Mouse (Mus musculus): ENCODE results near the gene Abcg5. TPM values are rescaled to one million over a fixed set of nuclear protein-coding genes. Genes with fewer than 3 reads are reported as not detected.
A peak's percentile ranks its signal among the peaks of the same experiment; 100 is the strongest.

Gene Abcg5
- polyA plus RNA-seq, 1 experiment from 2014 or later = 1.6 TPM

GRCm38 (mm10) chr17:84641893-84642292 is 40.9 kb downstream of the Abcg5 start:
- H3K4me2 ChIP-seq (replicated peaks) = no peak overlapping the region
- no peak overlapping the region for H3K27ac ChIP-seq
- 33% methylated on average over 3 of the region's 3 CpGs for WGBS
- peaks cover 26% of the 10 kb centered on the region for H3K4me1 ChIP-seq
- H3K36me3 ChIP-seq = no peaks in the 10 kb centered on the region; the same call in 1 of the 2 replicates
- no peak overlapping the region for H3K9ac ChIP-seq
- H3K4me3 ChIP-seq = no peak overlapping the region
- H3K9me3 ChIP-seq = no peaks in the 10 kb centered on the region
- no peak for ATAC-seq (ENCODE audit: low FRiP score, low read depth)
- no peaks in the 10 kb centered on the region for H3K27me3 ChIP-seq

GRCm38 (mm10) chr17:84639796-84640378 is 42.9 kb downstream of the Abcg5 start:
- H3K9me3 ChIP-seq = no peaks in the 10 kb centered on the region
- peaks cover 33% of the 10 kb centered on the region for H3K4me1 ChIP-seq
- H3K36me3 ChIP-seq = no peaks in the 10 kb centered on the region; the same call in 1 of the 2 replicates
- no peak overlapping the region for H3K9ac ChIP-seq
- no peaks in the 10 kb centered on the region for H3K27me3 ChIP-seq
- no peak for ATAC-seq (ENCODE audit: low FRiP score, low read depth)
- H3K4me2 ChIP-seq (replicated peaks) = no peak overlapping the region
- no peak overlapping the region for H3K27ac ChIP-seq
- 73% methylated on average over 10 of the region's 10 CpGs for WGBS
- H3K4me3 ChIP-seq = no peak overlapping the region

GRCm38 (mm10) chr17:84637971-84638370 is 44.8 kb downstream of the Abcg5 start:
- ATAC-seq (ENCODE audit: low FRiP score, low read depth) = no peak
- peaks cover 4% of the 10 kb centered on the region; the same call in 1 of the 2 replicates for H3K36me3 ChIP-seq
- H3K4me1 ChIP-seq = peaks cover 24% of the 10 kb centered on the region

GRCm38 (mm10) chr17:84636328-84636727 is 46.5 kb downstream of the Abcg5 start:
- H3K4me3 ChIP-seq = no peak overlapping the region

More at GRCm38 (mm10) chr17:84637971-84638370, 44.8 kb downstream of the Abcg5 start:
- H3K4me2 ChIP-seq (replicated peaks) = no peak overlapping the region
- no peak overlapping the region for H3K9ac ChIP-seq
- H3K27ac ChIP-seq = no peak overlapping the region
- H3K9me3 ChIP-seq = no peaks in the 10 kb centered on the region
- no peaks in the 10 kb centered on the region for H3K27me3 ChIP-seq
- no peak overlapping the region for H3K4me3 ChIP-seq
- WGBS = 92% methylated on average over 6 of the region's 6 CpGs

GRCm38 (mm10) chr17:84633443-84633842 is 49.4 kb downstream of the Abcg5 start:
- Histone ChIP-seq H3K4me3 (no peak overlapping the region), H3K27ac (no peak overlapping the region), H3K4me1 (peaks cover 27% of the 10 kb centered on the region), H3K9ac (no peak overlapping the region), H3K9me3 (no peaks in the 10 kb centered on the region), H3K4me2 (replicated peaks) (no peak overlapping the region), H3K27me3 (no peaks in the 10 kb centered on the region), H3K36me3 (peaks cover 8% of the 10 kb centered on the region)
- WGBS = 77% methylated on average over 13 of the region's 13 CpGs
- no peak for ATAC-seq (ENCODE audit: low FRiP score, low read depth)

More at GRCm38 (mm10) chr17:84636328-84636727, 46.5 kb downstream of the Abcg5 start:
- no peaks in the 10 kb centered on the region for H3K27me3 ChIP-seq
- ATAC-seq (ENCODE audit: low FRiP score, low read depth) = peak; percentile 57; the same call in 1 of the 2 replicates
- no peak overlapping the region for H3K4me2 ChIP-seq (replicated peaks)
- peaks cover 8% of the 10 kb centered on the region for H3K36me3 ChIP-seq
- WGBS = 36% methylated on average over 8 of the region's 8 CpGs
- H3K9me3 ChIP-seq = no peaks in the 10 kb centered on the region
- no peak overlapping the region for H3K9ac ChIP-seq
- peaks cover 23% of the 10 kb centered on the region for H3K4me1 ChIP-seq
- no peak overlapping the region; the same call in 1 of the 2 replicates for H3K27ac ChIP-seq

- Histone ChIP-seq H3K9ac (no peak overlapping the region), H3K4me2 (replicated peaks) (no peak overlapping the region), H3K27me3 (no peaks in the 10 kb centered on the region), H3K36me3 (peaks cover 8% of the 10 kb centered on the region), H3K27ac (no peak overlapping the region), H3K4me3 (no peak overlapping the region), H3K4me1 (peaks cover 33% of the 10 kb centered on the region), H3K9me3 (no peaks in the 10 kb centered on the region)
- 89% methylated on average over 6 of the region's 6 CpGs for whole genome bisulfite sequencing
- no peak for ATAC-seq (ENCODE audit: low FRiP score, low read depth)
Measured at GRCm38 (mm10) chr17:84631836-84632235, 51.0 kb downstream of the Abcg5 start.

DNA sequence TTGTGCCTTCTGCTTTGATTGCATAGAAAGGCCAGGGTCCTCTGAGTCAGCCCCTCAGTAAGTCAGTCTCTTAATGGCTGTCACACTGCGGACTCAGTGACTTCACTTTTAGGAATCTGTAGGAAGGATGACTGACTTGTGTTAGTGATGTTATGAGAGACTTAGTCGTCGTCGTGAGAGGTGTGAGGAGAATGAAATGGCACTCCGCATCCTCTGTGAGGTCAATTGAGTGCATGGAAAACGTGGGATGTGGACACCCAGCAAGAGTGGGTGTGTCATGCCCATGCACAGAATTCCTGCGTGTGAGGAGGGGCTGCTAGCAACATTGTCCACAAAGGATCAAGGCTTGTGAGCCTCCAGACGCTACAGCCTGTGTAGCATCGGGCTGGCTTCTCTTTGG is 54.2 kb downstream of the Abcg5 start:
- Histone ChIP-seq H3K4me2 (replicated peaks) (no peak overlapping the region), H3K9ac (no peak overlapping the region), H3K27ac (peak overlapping the region; percentile 33; the same call in 1 of the 2 replicates), H3K4me3 (no peak overlapping the region), H3K27me3 (no peaks in the 10 kb centered on the region), H3K4me1 (peaks cover 19% of the 10 kb centered on the region), H3K9me3 (no peaks in the 10 kb centered on the region), H3K36me3 (peaks cover 7% of the 10 kb centered on the region)
- no peak for ATAC-seq (ENCODE audit: low FRiP score, low read depth)
- WGBS = 69% methylated on average over 9 of the region's 9 CpGs

DNA sequence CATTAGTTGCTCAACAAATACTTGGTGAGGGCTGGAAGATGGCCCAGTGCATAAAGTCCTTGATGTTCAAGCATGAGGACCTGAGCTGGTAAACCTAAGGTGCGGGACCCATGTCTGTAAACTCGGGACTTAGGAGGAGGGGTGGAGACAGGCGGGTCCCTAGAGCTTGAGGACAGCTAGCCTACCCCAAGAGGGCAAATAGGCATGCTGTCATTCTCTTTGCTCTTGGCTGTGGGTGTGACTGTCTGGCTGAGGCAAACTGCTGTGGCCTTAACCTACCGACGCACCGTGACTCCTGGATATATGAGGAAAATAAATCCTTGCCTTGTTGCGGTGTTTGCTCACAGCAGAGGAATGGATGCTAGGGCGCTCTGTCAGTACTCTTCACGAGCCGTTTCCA is 55.1 kb downstream of the Abcg5 start:
- ATAC-seq (ENCODE audit: low FRiP score, low read depth) = no peak

GRCm38 (mm10) chr17:84626857-84627305 is 55.9 kb downstream of the Abcg5 start:
- Histone ChIP-seq H3K36me3 (no peaks in the 10 kb centered on the region), H3K4me1 (peaks cover 26% of the 10 kb centered on the region), H3K4me3 (peak overlapping the region; percentile 60), H3K27me3 (no peaks in the 10 kb centered on the region), H3K27ac (peak overlapping the region; percentile 77), H3K4me2 (replicated peaks) (peak overlapping the region; percentile 70), H3K9ac (peak overlapping the region; percentile 68), H3K9me3 (no peaks in the 10 kb centered on the region)
- peak; percentile 21 for ATAC-seq (ENCODE audit: low FRiP score, low read depth)
- WGBS = 26% methylated on average over 9 of the region's 9 CpGs

More for the DNA sequence above, 55.1 kb downstream of the Abcg5 start:
- H3K4me2 ChIP-seq (replicated peaks) = no peak overlapping the region
- H3K9ac ChIP-seq = no peak overlapping the region
- H3K27ac ChIP-seq = no peak overlapping the region
- no peaks in the 10 kb centered on the region for H3K9me3 ChIP-seq
- peaks cover 24% of the 10 kb centered on the region for H3K4me1 ChIP-seq
- peaks cover 5% of the 10 kb centered on the region for H3K36me3 ChIP-seq
- no peak overlapping the region for H3K4me3 ChIP-seq
- whole genome bisulfite sequencing = 81% methylated on average over 10 of the region's 10 CpGs
- no peaks in the 10 kb centered on the region for H3K27me3 ChIP-seq

DNA sequence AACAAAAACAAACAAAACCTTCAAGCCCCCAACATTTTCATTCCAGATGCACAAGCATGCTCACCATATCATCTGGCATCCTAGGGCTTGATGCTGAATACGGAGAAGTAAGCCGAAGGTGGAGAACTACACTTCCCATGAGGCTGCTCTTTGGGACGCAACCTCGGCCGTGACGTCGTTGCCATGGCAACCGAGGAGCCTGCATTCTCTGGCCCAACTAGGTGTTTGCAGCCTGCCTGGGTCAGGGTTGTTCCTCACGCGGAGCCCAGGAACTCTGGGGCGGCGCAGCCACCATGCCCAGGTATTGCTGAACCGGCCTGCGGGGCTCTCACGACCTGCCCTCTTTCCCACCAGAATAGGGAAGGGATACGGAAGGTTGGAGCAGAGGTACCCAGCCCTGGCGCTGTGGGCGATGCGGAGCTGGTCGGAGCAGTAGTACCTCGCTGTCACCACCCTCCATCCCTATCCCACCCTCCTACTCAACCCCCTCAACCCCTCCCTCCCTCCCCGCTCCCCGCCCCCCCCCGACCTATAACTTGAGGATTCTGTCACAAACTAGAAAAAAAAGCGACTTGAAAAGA is 56.4 kb downstream of the Abcg5 start, which contains the start of gene Dync2li1:
Gene Dync2li1, plus strand, starts transcription at position 221 of the 581 bp plus-strand sequence.
- H3K27me3 ChIP-seq = no peaks in the 10 kb centered on the region
- H3K36me3 ChIP-seq = no peaks in the 10 kb centered on the region
- peak; percentile 92 for ATAC-seq (ENCODE audit: low FRiP score, low read depth)
- H3K4me3 ChIP-seq = peak within 1 kb of the TSS; percentile 60
- peaks cover 26% of the 10 kb centered on the region for H3K4me1 ChIP-seq
- H3K4me2 ChIP-seq (replicated peaks) = peak within 1 kb of the TSS; percentile 70
- peak within 1 kb of the TSS; percentile 77 for H3K27ac ChIP-seq
- WGBS = under 1% methylated on average over 25 of the region's 25 CpGs
- peak within 1 kb of the TSS; percentile 68 for H3K9ac ChIP-seq
- no peaks in the 10 kb centered on the region for H3K9me3 ChIP-seq

- peak; percentile 59; the same call in 1 of the 2 replicates for ATAC-seq (ENCODE audit: low FRiP score, low read depth)
Measured at GRCm38 (mm10) chr17:84622873-84623272, 59.9 kb downstream of the Abcg5 start.

GRCm38 (mm10) chr17:84622028-84622427 is 60.8 kb downstream of the Abcg5 start:
- Histone ChIP-seq H3K36me3 (peaks cover 20% of the 10 kb centered on the region), H3K4me2 (replicated peaks) (no peak overlapping the region), H3K4me3 (no peak overlapping the region), H3K9me3 (no peaks in the 10 kb centered on the region), H3K9ac (no peak overlapping the region), H3K4me1 (peaks cover 10% of the 10 kb centered on the region), H3K27me3 (no peaks in the 10 kb centered on the region), H3K27ac (peak overlapping the region; percentile 63; the same call in 1 of the 2 replicates)
- no peak for ATAC-seq (ENCODE audit: low FRiP score, low read depth)
- WGBS = 81% methylated on average over 4 of the region's 4 CpGs

More at GRCm38 (mm10) chr17:84622873-84623272, 59.9 kb downstream of the Abcg5 start:
- Histone ChIP-seq H3K27ac (peak overlapping the region; percentile 91), H3K9ac (no peak overlapping the region), H3K4me3 (no peak overlapping the region), H3K9me3 (no peaks in the 10 kb centered on the region), H3K4me2 (replicated peaks) (0 out of 2 replicates have a peak overlapping the region, but pooled peaks have one; percentile 3), H3K36me3 (peaks cover 20% of the 10 kb centered on the region), H3K27me3 (no peaks in the 10 kb centered on the region), H3K4me1 (peaks cover 17% of the 10 kb centered on the region)
- 11% methylated on average over 2 of the region's 2 CpGs for WGBS

Data from limb, embryonic 13.5 days (tissue).